Mouse (Mus musculus) E14TG2a.4 (cell line): ENCODE results near the gene Tbxa2r.

Experiments
- H3K27me3 ChIP-seq: 2 replicates; pipeline ENCODE4 v1.6.1; 2014; ENCODE audit warnings: low read length, control low read depth; ENCODE audit not compliant: insufficient read depth
- H3K36me3 ChIP-seq: 2 replicates; pipeline ENCODE4 v1.6.1; 2014; ENCODE audit warnings: low read length, control low read depth; ENCODE audit not compliant: insufficient read depth
- H3K4me1 ChIP-seq: replicated peaks from 2 replicates; pipeline ENCODE4 v1.6.1; 2014; ENCODE audit warnings: low read depth, low read length, control low read depth
- H3K4me3 ChIP-seq: replicated peaks from 2 replicates; pipeline ENCODE4 v1.5.1; 2014; ENCODE audit warnings: mild to moderate bottlenecking, low read length
- H3K9me3 ChIP-seq: 2 replicates; pipeline ENCODE4 v1.6.1; 2014; ENCODE audit warnings: low read length, control low read depth
- CTCF ChIP-seq: conservative IDR thresholded peaks from 2 replicates; pipeline ENCODE4 v1.5.1; 2014; ENCODE audit warnings: low read length
- NANOG ChIP-seq: IDR thresholded peaks from 2 replicates; pipeline ENCODE4 v1.6.1; 2014; ENCODE audit warnings: borderline replicate concordance, low read length, mixed read lengths
- POU5F1 ChIP-seq: IDR thresholded peaks from 2 replicates; pipeline ENCODE4 v1.6.1; 2014; ENCODE audit warnings: low read length, borderline replicate concordance

Gene Tbxa2r

DNA sequence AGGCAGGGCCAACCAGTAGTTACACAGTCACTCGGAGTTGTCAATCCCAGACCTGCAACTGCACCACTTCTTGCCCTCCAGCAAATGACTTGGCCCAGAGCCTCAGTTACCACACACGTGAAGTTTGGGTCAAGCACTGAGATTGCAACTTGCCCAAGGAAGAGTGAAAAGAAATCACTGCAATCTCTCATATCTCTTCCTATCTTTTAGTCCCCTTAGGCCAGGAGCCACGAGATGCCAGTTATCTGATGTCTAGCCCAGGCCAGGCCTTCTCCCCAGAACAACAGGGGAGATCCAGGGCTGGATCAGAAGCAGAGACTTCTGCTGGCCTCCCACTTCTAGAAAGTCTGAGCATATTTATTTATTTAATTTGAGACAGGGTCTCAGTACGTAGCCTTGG lies 27.0 kb downstream of the Tbxa2r start:
- peak overlapping the region; percentile 93; the same call in 1 of the 2 replicates for H3K4me3 ChIP-seq
- TF ChIP-seq NANOG: no peak
- no peak for TF ChIP-seq CTCF
- TF ChIP-seq POU5F1: no peak
- peaks cover 21% of the 10 kb centered on the region for H3K36me3 ChIP-seq
- H3K9me3 ChIP-seq: no peaks in the 10 kb centered on the region
- peaks cover 91% of the 10 kb centered on the region for H3K4me1 ChIP-seq
- H3K27me3 ChIP-seq: no peaks in the 10 kb centered on the region

DNA sequence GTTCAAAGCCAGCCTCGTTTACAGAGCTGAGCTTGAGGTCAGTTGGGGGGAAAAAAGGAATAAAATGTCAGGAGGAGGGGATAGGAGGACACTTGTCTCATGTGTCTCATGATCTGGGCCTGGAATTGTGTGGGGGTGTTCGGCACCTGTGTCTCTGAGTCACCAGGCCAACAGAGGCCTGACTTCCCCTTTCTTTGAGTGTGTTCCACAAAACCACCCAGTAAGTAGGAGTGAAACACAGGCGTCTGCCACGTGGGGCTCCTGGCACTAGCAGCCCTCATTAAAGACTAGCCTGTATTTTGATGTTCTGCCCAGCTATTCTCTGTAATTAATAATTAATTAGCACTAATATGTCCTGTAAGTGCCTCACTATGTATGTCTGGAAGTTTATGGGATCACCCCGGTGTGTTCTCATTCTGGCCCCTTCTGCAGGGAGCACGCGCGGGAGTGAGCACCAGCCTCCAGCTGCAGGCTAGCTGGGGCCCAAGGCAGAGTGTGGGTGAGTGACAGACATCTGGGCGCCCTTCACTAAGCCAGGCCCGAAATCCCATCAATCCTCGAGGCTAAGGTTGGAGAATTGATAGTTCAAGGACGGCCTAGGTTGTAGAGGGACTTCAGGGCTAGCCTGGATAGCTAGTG lies 27.9 kb downstream of the Tbxa2r start:
- Histone ChIP-seq H3K4me1 (peaks cover 94% of the 10 kb centered on the region), H3K4me3 (peak overlapping the region; percentile 93), H3K36me3 (peaks cover 31% of the 10 kb centered on the region), H3K27me3 (no peaks in the 10 kb centered on the region), H3K9me3 (no peaks in the 10 kb centered on the region)
- no peak for TF ChIP-seq POU5F1
- no peak for TF ChIP-seq NANOG
- TF ChIP-seq CTCF: no peak

DNA sequence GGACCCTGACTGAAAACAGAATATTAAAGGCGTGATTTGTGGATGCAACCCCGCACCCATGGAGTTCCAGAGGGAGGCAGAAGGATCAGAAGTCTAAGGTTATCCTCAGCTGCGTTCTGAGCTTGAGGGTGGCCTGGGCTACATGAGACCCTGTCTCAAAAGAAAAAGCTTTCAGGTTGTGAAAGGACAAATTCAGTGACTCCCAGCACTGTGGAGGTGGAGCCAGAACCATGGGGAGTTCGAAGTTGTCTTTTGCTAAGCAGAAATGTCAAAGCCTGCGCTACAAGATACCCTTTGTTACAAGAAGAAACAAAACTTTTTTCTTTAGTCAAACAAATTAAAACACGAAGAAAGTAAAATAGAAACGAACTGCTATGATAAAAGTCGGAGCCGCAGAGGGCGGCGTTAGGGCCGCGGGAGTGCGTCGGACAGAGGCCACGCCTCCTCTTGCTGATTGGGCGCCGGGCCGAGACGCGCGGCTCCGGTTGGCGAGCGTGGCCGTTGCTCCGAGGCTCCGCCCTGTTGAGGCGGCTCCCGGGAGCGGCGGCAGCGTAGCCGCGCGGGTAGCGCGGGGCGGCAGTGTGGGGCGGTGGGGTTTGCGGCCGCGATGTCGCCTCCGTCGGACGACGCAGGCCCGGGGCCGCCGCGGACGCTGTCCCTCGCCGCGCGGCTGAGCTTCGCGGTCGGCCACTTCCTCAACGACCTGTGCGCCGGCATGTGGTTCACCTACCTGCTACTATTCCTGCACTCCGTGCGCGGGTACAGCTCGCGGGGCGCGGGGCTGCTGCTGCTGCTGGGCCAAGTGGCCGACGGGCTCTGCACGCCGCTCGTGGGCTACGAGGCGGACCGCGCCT lies 28.7 kb downstream of the Tbxa2r start, which contains the start of gene Mfsd12:
Mfsd12 (plus strand) TSS at position 501 of the 854 bp plus-strand sequence.
- Histone ChIP-seq H3K4me1 (peaks cover 94% of the 10 kb centered on the region), H3K4me3 (peak within 1 kb of the TSS; percentile 93)
- no peak for TF ChIP-seq POU5F1
- no peak for TF ChIP-seq NANOG
- TF ChIP-seq CTCF: no peak

DNA sequence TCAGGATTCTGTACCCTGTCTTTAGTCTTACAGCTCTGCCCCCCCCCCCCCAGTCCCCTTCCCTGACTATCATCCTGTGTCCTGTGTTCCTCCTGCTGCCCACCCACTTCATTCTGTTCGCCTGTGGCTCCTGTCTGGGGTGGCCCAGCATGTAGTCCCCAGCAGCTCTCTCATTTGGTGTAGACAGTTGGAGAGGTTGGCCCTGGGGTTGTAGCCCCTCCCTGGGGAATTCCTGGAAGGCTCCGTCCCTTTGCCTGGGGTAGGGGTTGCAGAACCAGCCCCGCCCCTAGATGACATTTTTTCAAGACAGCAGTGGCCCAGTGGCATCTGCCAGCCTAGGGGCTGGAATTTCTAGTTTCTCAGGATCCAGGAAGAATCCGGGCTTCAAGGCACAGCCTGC lies 29.7 kb downstream of the Tbxa2r start:
- Histone ChIP-seq H3K36me3 (peaks cover 48% of the 10 kb centered on the region), H3K9me3 (no peaks in the 10 kb centered on the region), H3K4me3 (peak overlapping the region; percentile 93), H3K27me3 (no peaks in the 10 kb centered on the region), H3K4me1 (peaks cover 94% of the 10 kb centered on the region)
- TF ChIP-seq NANOG: no peak

More for the DNA sequence above, 28.7 kb downstream of the Tbxa2r start, which contains the start of gene Mfsd12:
- Histone ChIP-seq H3K36me3 (peaks cover 38% of the 10 kb centered on the region), H3K27me3 (no peaks in the 10 kb centered on the region), H3K9me3 (no peaks in the 10 kb centered on the region)

DNA sequence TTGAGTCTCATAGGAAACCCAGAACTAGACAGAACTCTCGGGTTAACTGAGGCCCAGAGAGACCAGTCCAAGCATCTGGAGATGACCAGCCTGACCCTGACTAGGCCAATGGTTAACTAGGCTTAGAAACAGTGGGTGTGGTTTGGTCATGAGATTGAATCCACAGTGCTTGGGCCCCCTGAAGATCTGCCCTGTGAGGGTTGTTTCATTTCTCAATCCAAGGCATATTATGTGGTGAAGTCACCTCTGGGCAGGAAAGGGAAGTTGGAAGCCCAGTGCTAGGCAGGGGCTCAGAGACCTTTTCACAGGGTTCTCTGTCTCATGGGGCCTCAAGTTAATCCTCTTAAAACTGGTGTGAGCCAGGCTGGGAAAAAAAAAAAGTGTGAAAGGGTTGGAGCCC lies 30.3 kb downstream of the Tbxa2r start:
- Histone ChIP-seq H3K4me1 (peaks cover 94% of the 10 kb centered on the region), H3K9me3 (no peaks in the 10 kb centered on the region), H3K4me3 (peak overlapping the region; percentile 93), H3K36me3 (peaks cover 54% of the 10 kb centered on the region), H3K27me3 (no peaks in the 10 kb centered on the region)
- no peak for TF ChIP-seq NANOG
- no peak for TF ChIP-seq POU5F1
- no peak for TF ChIP-seq CTCF

DNA sequence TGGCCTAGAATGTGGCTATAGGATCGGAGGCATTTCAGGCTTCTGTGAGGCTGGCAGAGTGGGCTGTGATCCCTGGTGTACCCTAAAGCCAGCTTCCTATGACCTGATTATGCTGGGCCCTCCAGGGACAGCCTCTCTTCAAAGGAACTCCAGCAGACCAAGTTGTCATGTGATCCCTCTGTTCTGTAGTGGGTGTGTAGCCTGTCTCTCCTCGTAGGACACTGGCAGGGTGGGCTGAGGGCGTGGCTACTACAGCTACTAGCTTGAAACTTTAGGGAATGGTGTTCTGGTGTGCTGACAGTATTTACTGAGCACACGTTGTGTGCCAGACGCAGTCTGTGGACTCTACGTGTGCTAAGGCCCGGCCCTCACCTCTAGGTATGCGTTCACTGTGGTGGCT lies 32.2 kb downstream of the Tbxa2r start:
- H3K4me1 ChIP-seq: peaks cover 94% of the 10 kb centered on the region

DNA sequence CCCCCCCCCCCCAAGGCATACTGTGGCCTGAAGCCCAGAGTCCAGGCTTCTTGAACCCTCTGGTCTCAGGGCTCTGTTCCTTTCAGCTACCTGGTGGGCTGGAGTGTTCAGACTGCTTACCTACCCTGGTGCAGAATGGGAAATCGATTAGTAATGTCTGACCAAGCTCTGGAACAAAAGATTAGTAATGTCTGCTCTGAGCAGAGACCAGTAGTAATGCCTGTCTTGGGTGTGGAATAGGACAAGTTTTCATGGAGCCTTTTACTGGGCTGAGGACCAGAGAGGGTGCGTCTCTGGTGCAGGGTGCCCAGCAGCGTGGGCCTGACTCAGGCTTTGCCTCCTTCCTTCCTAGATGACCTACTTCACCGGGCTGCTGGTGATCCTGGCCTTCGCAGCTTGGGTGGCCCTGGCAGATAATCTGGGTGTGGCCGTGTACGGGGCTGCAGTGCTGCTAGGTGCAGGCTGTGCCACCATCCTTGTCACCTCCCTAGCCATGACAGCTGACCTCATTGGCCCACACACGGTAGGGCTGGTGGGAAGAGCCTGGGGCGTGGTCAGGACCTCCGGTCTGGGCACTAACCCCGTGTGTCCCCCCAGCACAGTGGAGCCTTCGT lies 33.9 kb downstream of the Tbxa2r start:
- Histone ChIP-seq H3K36me3 (peaks cover 82% of the 10 kb centered on the region), H3K4me1 (peaks cover 98% of the 10 kb centered on the region), H3K9me3 (no peaks in the 10 kb centered on the region), H3K4me3 (peak overlapping the region; percentile 66), H3K27me3 (peaks cover 2% of the 10 kb centered on the region; the same call in 1 of the 2 replicates)
- TF ChIP-seq NANOG: no peak
- TF ChIP-seq POU5F1: no peak
- no peak for TF ChIP-seq CTCF

More for the DNA sequence above, 32.2 kb downstream of the Tbxa2r start:
- H3K9me3 ChIP-seq: no peaks in the 10 kb centered on the region
- peaks cover 65% of the 10 kb centered on the region for H3K36me3 ChIP-seq
- H3K27me3 ChIP-seq: peaks cover 2% of the 10 kb centered on the region; the same call in 1 of the 2 replicates
- peak overlapping the region; percentile 50 for H3K4me3 ChIP-seq
- TF ChIP-seq NANOG (no peak), CTCF (no peak), POU5F1 (no peak)
